Mouse (Mus musculus): ENCODE measurements around the gene Gja5. TPM values are rescaled to one million over a fixed set of nuclear protein-coding genes. Genes with fewer than 3 reads are reported as not detected.
"Not testable (repeated sequence)": the region's sequence is repeated elsewhere in the genome, so short reads cannot be mapped to it uniquely, and the experiment has no call there.

The Gja5 gene
- polyA plus RNA-seq, 1 experiment from 2014 or later = 3.0 TPM

GRCm38 (mm10) chr3:97072361-97072760 is 167.9 kb downstream of the Gja5 start:
- not testable (repeated sequence) for H3K4me3 ChIP-seq (replicated peaks); H3K36me3 ChIP-seq; H3K9ac ChIP-seq (replicated peaks); H3K27ac ChIP-seq (replicated peaks); H3K9me3 ChIP-seq (replicated peaks); H3K27me3 ChIP-seq (replicated peaks); H3K4me2 ChIP-seq; ATAC-seq (ENCODE audit: low FRiP score); H3K4me1 ChIP-seq
- 69% methylated on average over 5 of the region's 5 CpGs for WGBS

GRCm38 (mm10) chr3:97075744-97076350 is 171.4 kb downstream of the Gja5 start:
- not testable (repeated sequence) for H3K4me3 ChIP-seq (replicated peaks); H3K36me3 ChIP-seq; H3K27ac ChIP-seq (replicated peaks); H3K27me3 ChIP-seq (replicated peaks); H3K9ac ChIP-seq (replicated peaks); H3K4me1 ChIP-seq; H3K9me3 ChIP-seq (replicated peaks); ATAC-seq (ENCODE audit: low FRiP score); H3K4me2 ChIP-seq
- WGBS = 18% methylated on average over 2 of the region's 11 CpGs

- no peak for ATAC-seq (ENCODE audit: low FRiP score)
- H3K36me3 ChIP-seq = no peaks in the 10 kb centered on the region
Observed at GRCm38 (mm10) chr3:97076412-97076811, 171.9 kb downstream of the Gja5 start.

DNA sequence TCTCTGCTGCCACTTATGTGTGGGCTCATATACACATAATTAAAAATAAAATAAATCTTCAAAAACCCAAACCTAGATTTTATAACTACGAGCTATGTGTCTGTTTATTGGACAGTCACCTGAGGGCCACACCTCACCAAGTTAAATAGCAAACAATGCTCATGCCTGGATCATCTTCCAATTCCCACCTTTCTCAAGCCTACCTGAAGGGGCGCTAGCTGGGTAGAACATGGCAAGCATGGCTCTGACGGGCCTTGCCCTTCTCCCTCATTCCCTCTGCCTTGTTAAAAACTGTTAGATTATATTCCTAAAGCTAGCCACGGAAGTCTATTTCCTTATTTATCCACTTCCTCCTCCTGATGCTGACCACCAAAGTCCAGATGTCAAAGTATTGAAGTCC is 173.9 kb downstream of the Gja5 start:
- no peaks in the 10 kb centered on the region for H3K27me3 ChIP-seq (replicated peaks)
- no peaks in the 10 kb centered on the region for H3K9me3 ChIP-seq (replicated peaks)
- no peak overlapping the region for H3K4me3 ChIP-seq (replicated peaks)
- no peak overlapping the region for H3K9ac ChIP-seq (replicated peaks)
- ATAC-seq (ENCODE audit: low FRiP score) = no peak
- WGBS = 59% methylated on average over 4 of the region's 4 CpGs
- H3K27ac ChIP-seq (replicated peaks) = no peak overlapping the region
- H3K4me2 ChIP-seq = no peak overlapping the region
- no peaks in the 10 kb centered on the region for H3K36me3 ChIP-seq
- H3K4me1 ChIP-seq = no peaks in the 10 kb centered on the region

More at GRCm38 (mm10) chr3:97076412-97076811, 171.9 kb downstream of the Gja5 start:
- Histone ChIP-seq H3K27me3 (replicated peaks) (no peaks in the 10 kb centered on the region), H3K9me3 (replicated peaks) (no peaks in the 10 kb centered on the region), H3K9ac (replicated peaks) (no peak overlapping the region), H3K4me2 (no peak overlapping the region), H3K4me1 (no peaks in the 10 kb centered on the region), H3K4me3 (replicated peaks) (no peak overlapping the region), H3K27ac (replicated peaks) (no peak overlapping the region)
- 51% methylated on average over 6 of the region's 6 CpGs for WGBS

GRCm38 (mm10) chr3:97082156-97082555 is 177.7 kb downstream of the Gja5 start:
- WGBS = 86% methylated on average over 5 of the region's 5 CpGs
- no peaks in the 10 kb centered on the region for H3K4me1 ChIP-seq
- no peaks in the 10 kb centered on the region; the same call in 1 of the 2 replicates for H3K9me3 ChIP-seq (replicated peaks)
- no peak overlapping the region for H3K4me3 ChIP-seq (replicated peaks)
- ATAC-seq (ENCODE audit: low FRiP score) = no peak
- no peak overlapping the region for H3K27ac ChIP-seq (replicated peaks)
- H3K27me3 ChIP-seq (replicated peaks) = no peaks in the 10 kb centered on the region
- H3K4me2 ChIP-seq = no peak overlapping the region
- H3K36me3 ChIP-seq = no peaks in the 10 kb centered on the region
- H3K9ac ChIP-seq (replicated peaks) = no peak overlapping the region

DNA sequence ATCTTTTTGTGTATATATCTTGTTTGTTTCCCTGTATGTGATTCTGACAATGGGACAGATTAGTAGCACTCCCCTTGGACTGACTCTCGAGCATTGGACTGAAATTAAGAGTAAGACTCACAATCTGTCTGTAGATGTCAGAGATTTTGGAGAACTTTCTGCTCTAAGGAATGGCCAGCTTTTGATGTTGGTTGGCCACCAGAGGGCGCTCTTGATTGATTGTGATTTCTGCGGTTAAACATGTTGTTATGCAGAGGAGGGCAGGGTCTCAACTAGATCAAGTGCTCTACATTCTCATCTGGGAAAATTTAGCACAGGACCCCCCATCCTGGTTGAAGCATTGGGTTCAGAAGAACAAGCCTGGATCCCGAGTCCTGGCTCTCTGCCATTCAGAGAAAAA is 182.8 kb downstream of the Gja5 start:
- no peak for ATAC-seq (ENCODE audit: low FRiP score)
- no peak overlapping the region for H3K4me2 ChIP-seq
- H3K9me3 ChIP-seq (replicated peaks) = no peaks in the 10 kb centered on the region; the same call in 1 of the 2 replicates
- H3K4me3 ChIP-seq (replicated peaks) = no peak overlapping the region
- no peak overlapping the region for H3K9ac ChIP-seq (replicated peaks)
- no peaks in the 10 kb centered on the region for H3K4me1 ChIP-seq
- 79% methylated on average over 4 of the region's 4 CpGs for WGBS
- no peaks in the 10 kb centered on the region for H3K27me3 ChIP-seq (replicated peaks)
- H3K27ac ChIP-seq (replicated peaks) = no peak overlapping the region
- no peaks in the 10 kb centered on the region for H3K36me3 ChIP-seq

- H3K9me3 ChIP-seq (replicated peaks); H3K27me3 ChIP-seq (replicated peaks); H3K4me3 ChIP-seq (replicated peaks); ATAC-seq (ENCODE audit: low FRiP score); H3K9ac ChIP-seq (replicated peaks); H3K4me1 ChIP-seq; H3K27ac ChIP-seq (replicated peaks); H3K36me3 ChIP-seq; H3K4me2 ChIP-seq: not testable (repeated sequence)
- WGBS = 93% methylated on average over 4 of the region's 4 CpGs
Observed at GRCm38 (mm10) chr3:97088291-97088690, 183.8 kb downstream of the Gja5 start.

DNA sequence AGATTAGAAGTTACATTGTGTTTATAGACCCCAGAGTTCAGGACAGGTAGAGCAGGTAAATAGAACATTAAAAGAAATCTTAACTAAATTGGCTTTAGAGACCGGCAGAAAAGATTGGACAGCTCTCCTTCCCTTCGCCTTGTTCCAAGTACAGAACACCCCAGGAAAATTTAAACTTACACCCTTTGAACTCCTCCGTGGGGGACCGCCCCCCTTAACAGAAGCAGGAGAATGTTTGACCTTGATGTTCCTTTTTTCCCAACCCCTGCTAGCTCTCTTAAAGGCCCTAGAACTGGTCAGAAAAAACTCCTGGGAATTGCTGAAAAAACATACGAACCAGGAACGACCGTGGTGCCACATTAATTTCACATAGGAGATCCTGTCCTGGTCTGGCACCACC is 187.5 kb downstream of the Gja5 start:
- not testable (repeated sequence) for H3K27ac ChIP-seq (replicated peaks); ATAC-seq (ENCODE audit: low FRiP score); H3K9me3 ChIP-seq (replicated peaks); H3K36me3 ChIP-seq; H3K4me2 ChIP-seq; H3K27me3 ChIP-seq (replicated peaks); H3K9ac ChIP-seq (replicated peaks); H3K4me1 ChIP-seq; H3K4me3 ChIP-seq (replicated peaks)
- WGBS = 89% methylated on average over 7 of the region's 7 CpGs

DNA sequence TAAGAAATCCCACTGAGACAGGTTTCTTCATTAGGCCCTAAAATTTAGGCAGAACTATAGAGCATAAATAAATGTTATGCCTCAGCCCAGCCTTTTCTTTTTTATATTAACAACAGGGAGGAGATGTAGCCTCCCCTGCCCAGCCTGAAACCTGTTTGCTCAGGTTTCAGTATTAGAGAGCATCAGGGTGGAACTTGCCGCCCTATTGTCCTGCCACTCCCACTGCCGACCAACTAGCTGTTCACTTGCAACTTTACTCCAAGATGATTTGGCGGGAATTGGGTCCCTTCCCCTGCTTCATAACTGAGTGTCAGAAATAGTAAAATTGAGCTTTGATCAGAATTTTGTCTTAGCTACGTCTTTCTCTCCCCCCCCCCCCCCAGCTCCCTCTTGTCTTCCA is 192.2 kb downstream of the Gja5 start:
- H3K9me3 ChIP-seq (replicated peaks); H3K4me1 ChIP-seq; ATAC-seq (ENCODE audit: low FRiP score); H3K36me3 ChIP-seq; H3K27me3 ChIP-seq (replicated peaks); H3K9ac ChIP-seq (replicated peaks); H3K4me2 ChIP-seq; H3K27ac ChIP-seq (replicated peaks); H3K4me3 ChIP-seq (replicated peaks): not testable (repeated sequence)
- 91% methylated on average over 4 of the region's 4 CpGs for WGBS

DNA sequence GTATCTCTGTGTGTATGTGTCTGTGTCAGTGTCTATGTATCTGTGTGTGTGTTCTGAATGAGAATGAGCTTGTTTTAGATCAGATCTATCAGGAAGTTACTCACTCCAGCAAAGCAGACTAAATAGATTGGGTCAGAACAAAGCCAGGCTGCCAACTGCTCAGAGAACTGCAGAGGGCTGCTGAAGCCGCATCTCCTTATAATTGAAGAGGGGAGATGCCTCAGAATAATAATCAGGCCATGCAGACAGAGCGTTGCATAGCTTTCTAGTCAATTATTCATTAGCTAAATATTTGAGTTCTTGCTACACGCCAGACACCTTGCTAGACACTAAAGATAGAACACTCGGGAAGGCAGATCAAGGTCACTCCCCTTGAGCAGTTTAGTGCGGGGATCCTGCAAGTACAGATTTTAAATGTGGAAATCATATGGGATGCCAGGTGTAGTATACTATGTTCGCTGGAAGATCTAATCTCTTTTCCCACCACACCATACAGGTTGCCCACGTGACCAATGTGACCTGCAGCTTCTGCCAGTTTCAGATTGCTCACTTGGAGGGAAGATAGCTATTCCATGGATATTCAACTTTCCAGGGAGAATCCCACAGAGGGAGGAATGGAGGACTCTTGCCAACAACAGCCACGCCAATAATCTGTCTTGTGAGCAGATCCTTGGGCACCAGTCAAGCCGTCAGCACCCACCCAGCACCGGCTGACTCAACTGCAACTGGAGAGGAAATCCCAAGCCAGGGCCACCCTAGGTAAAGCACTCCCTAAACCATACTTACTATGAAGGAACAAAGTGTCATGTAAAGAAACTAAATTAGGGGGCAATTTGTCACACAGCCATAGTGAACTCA is 196.5 kb downstream of the Gja5 start:
- 56% methylated on average over 10 of the region's 10 CpGs for WGBS
- Histone ChIP-seq H3K4me3 (replicated peaks) (no peak overlapping the region), H3K27ac (replicated peaks) (peak overlapping the region; percentile 29; the same call in 1 of the 2 replicates), H3K4me1 (peaks cover 8% of the 10 kb centered on the region; the same call in 1 of the 2 replicates), H3K9ac (replicated peaks) (no peak overlapping the region), H3K4me2 (no peak overlapping the region), H3K36me3 (no peaks in the 10 kb centered on the region), H3K9me3 (replicated peaks) (no peaks in the 10 kb centered on the region), H3K27me3 (replicated peaks) (no peaks in the 10 kb centered on the region)
- peak; percentile 78; the same call in 1 of the 2 replicates for ATAC-seq (ENCODE audit: low FRiP score)

- H3K4me2 ChIP-seq; H3K9ac ChIP-seq (replicated peaks); H3K4me1 ChIP-seq; H3K4me3 ChIP-seq (replicated peaks); H3K9me3 ChIP-seq (replicated peaks); ATAC-seq (ENCODE audit: low FRiP score); H3K27ac ChIP-seq (replicated peaks); H3K27me3 ChIP-seq (replicated peaks); H3K36me3 ChIP-seq: not testable (repeated sequence)
- 81% methylated on average over 3 of the region's 5 CpGs for WGBS
Observed at GRCm38 (mm10) chr3:97103946-97104345, 199.5 kb downstream of the Gja5 start.
